Mouse (Mus musculus): ENCODE measurements at regions not wholly inside any gene's neighbourhood (a gene's known extent, or its start where the extent isn't known, plus 50 kb on each side); places are given as distances from the start of the nearest gene placed in this dataset.

- DNase-seq = no peak
Measured at GRCm38 (mm10) chr2:64706646-64707177, 318.1 kb downstream of the Grb14 start.

GRCm38 (mm10) chr2:64695974-64696373 lies 328.8 kb downstream of the Grb14 start:
- no peak for DNase-seq

GRCm38 (mm10) chr2:64691444-64691843 lies 333.3 kb downstream of the Grb14 start:
- no peak for DNase-seq

- no peak for DNase-seq
Measured at GRCm38 (mm10) chr2:64690996-64691395, 333.8 kb downstream of the Grb14 start.

GRCm38 (mm10) chr2:64686781-64687180 lies 338.0 kb downstream of the Grb14 start:
- no peak for DNase-seq

GRCm38 (mm10) chr2:64649614-64650013 lies 375.2 kb downstream of the Grb14 start:
- no peak for DNase-seq

- no peak for DNase-seq
Measured at GRCm38 (mm10) chr2:64616931-64617330, 407.9 kb downstream of the Grb14 start.

- no peak for DNase-seq
Measured at GRCm38 (mm10) chr2:64606864-64607263, 417.9 kb downstream of the Grb14 start.

GRCm38 (mm10) chr2:64582258-64582657 lies 442.5 kb downstream of the Grb14 start:
- DNase-seq = no peak

GRCm38 (mm10) chr2:64536032-64536431 lies 438.2 kb upstream of the Fign start:
- no peak for DNase-seq

- no peak for DNase-seq
Measured at GRCm38 (mm10) chr2:64535351-64535851, 437.6 kb upstream of the Fign start.

- DNase-seq = no peak
Measured at GRCm38 (mm10) chr2:64534869-64535268, 437.0 kb upstream of the Fign start.

- DNase-seq = no peak
Measured at GRCm38 (mm10) chr2:64534344-64534743, 436.5 kb upstream of the Fign start.

- no peak for DNase-seq
Measured at GRCm38 (mm10) chr2:64522722-64523121, 424.9 kb upstream of the Fign start.

- DNase-seq = no peak
Measured at GRCm38 (mm10) chr2:64522233-64522632, 424.4 kb upstream of the Fign start.

- DNase-seq = no peak
Measured at GRCm38 (mm10) chr2:64495725-64496124, 397.9 kb upstream of the Fign start.

- no peak for DNase-seq
Measured at GRCm38 (mm10) chr2:64466412-64466970, 368.7 kb upstream of the Fign start.

- no peak for DNase-seq
Measured at GRCm38 (mm10) chr2:64462466-64463114, 364.8 kb upstream of the Fign start.

GRCm38 (mm10) chr2:64462041-64462440 lies 364.2 kb upstream of the Fign start:
- no peak for DNase-seq

- DNase-seq = no peak
Measured at GRCm38 (mm10) chr2:64461636-64462035, 363.8 kb upstream of the Fign start.

- no peak for DNase-seq
Measured at GRCm38 (mm10) chr2:64458171-64458570, 360.3 kb upstream of the Fign start.

GRCm38 (mm10) chr2:64452690-64453089 lies 354.9 kb upstream of the Fign start:
- DNase-seq = no peak

GRCm38 (mm10) chr2:64451614-64452317 lies 353.9 kb upstream of the Fign start:
- DNase-seq = no peak

- peak; percentile 14 for DNase-seq
Measured at GRCm38 (mm10) chr2:64443171-64443570, 345.3 kb upstream of the Fign start.

All from cerebellum, adult 11-12 months (tissue).